Mouse (Mus musculus) CH12.LX (cell line): ENCODE data around the gene Rtf2.
A peak's percentile ranks its signal among the peaks of the same experiment; 100 is the strongest.

ENCODE experiments used
- CTCF ChIP-seq, 2 experiments: IDR thresholded peaks in 1 of 2; conservative IDR thresholded peaks in 1 of 2; 2 replicates each; pipeline ENCODE4 v1.5.1; 2011 to 2012; ENCODE audit warnings: low read depth in 2 of 2, low read length in 2 of 2, improper control_type of control experiment in 1 of 2, inconsistent platforms in 1 of 2, mild to moderate bottlenecking in 1 of 2, moderate library complexity in 1 of 2
- GABPA ChIP-seq: IDR thresholded peaks from 2 replicates; pipeline ENCODE4 v1.6.1; 2012; ENCODE audit warnings: low read depth, low read length, improper control_type of control experiment, inconsistent platforms; ENCODE audit not compliant: insufficient replicate concordance
- POLR2A ChIP-seq: IDR thresholded peaks from 2 replicates; pipeline ENCODE4 v1.6.1; 2011; ENCODE audit warnings: low read depth, mild to moderate bottlenecking, improper control_type of control experiment, low read length
- ZC3H11A ChIP-seq: IDR thresholded peaks from 2 replicates; pipeline ENCODE4 v1.6.1; 2012; ENCODE audit warnings: low read depth, mild to moderate bottlenecking, inconsistent platforms, low read length, improper control_type of control experiment

GRCm38 (mm10) chr2:172416218-172416617 is 24.1 kb upstream of the Rtf2 start:
- TF ChIP-seq ZC3H11A (no peak), CTCF (conservative IDR thresholded peaks at IDR 0.05 in 1 of 2, IDR thresholded peaks at IDR 0.05 in 1 of 2; ENCODE audit: low read depth in 2 of 2, low read length in 2 of 2) (no peak), POLR2A (peak; percentile 19), GABPA (no peak)
